Mouse (Mus musculus) limb, embryonic 13.5 days (tissue): ENCODE measurements around the gene Ndufa13. TPM values are rescaled to one million over a fixed set of nuclear protein-coding genes. Genes with fewer than 3 reads are reported as not detected.

Experiments used
- ATAC-seq: fragments of 200-750 bp; cut with Nextera tagmentation; 2 replicates; pipeline ENCODE4 v1.8.0; 2017; ENCODE audit warnings: low read depth, moderate number of reproducible peaks, moderate TSS enrichment; ENCODE audit not compliant: low FRiP score
- H3K27ac ChIP-seq: fragments of 300-500 bp; sonication (generic); 2 replicates; pipeline ENCODE4 v1.5.1; 2015; ENCODE audit warnings: inconsistent platforms, mild to moderate bottlenecking, moderate library complexity
- H3K27me3 ChIP-seq: fragments of 300-500 bp; sonication (generic); 2 replicates; pipeline ENCODE4 v1.6.1; 2015; ENCODE audit warnings: mild to moderate bottlenecking, inconsistent platforms
- H3K36me3 ChIP-seq: fragments of 300-500 bp; sonication (generic); 2 replicates; pipeline ENCODE4 v1.6.1; 2015; ENCODE audit warnings: inconsistent platforms, mild to moderate bottlenecking, moderate library complexity
- H3K4me1 ChIP-seq: fragments of 300-500 bp; sonication (generic); 2 replicates; pipeline ENCODE4 v1.6.1; 2015; ENCODE audit warnings: inconsistent platforms
- H3K4me2 ChIP-seq: fragments of 300-500 bp; sonication (generic); replicated peaks from 2 replicates; pipeline ENCODE4 v1.6.1; 2015; ENCODE audit warnings: inconsistent platforms, mild to moderate bottlenecking, moderate library complexity
- H3K4me3 ChIP-seq: fragments of 300-500 bp; sonication (generic); 2 replicates; pipeline ENCODE4 v1.5.1; 2015; ENCODE audit warnings: moderate library complexity, mild to moderate bottlenecking, inconsistent platforms
- H3K9ac ChIP-seq: fragments of 300-500 bp; sonication (generic); 2 replicates; pipeline ENCODE4 v1.6.1; 2015; ENCODE audit warnings: mild to moderate bottlenecking, inconsistent platforms
- H3K9me3 ChIP-seq: fragments of 300-500 bp; sonication (generic); 2 replicates; pipeline ENCODE4 v1.6.1; 2016; ENCODE audit warnings: inconsistent platforms
- WGBS: fragments of 180-500 bp; shearing (Covaris S2); methylation state at CpG from one replicate; pipeline ENCODE4 v1.1.7; 2015; 5-methylcytosine and 5-hydroxymethylcytosine counted together
- polyA plus RNA-seq: library from polyadenylated mRNA; unstranded; fragments of >200 nt; fragmentation: Nextera tagmentation; extraction: Ambion mirVana; gene quantifications from 2 replicates; pipeline ENCODE4 v1.2.1, GENCODE M21; 2015

The Ndufa13 gene
- polyA plus RNA-seq, 1 experiment from 2014 or later = 173 TPM

GRCm38 (mm10) chr8:69926901-69927300 lies 24.5 kb upstream of the Ndufa13 start:
- peaks cover 14% of the 10 kb centered on the region for H3K36me3 ChIP-seq
- no peak overlapping the region for H3K9ac ChIP-seq
- H3K9me3 ChIP-seq = no peaks in the 10 kb centered on the region
- H3K4me2 ChIP-seq = no peak overlapping the region
- no peaks in the 10 kb centered on the region for H3K27me3 ChIP-seq
- ATAC-seq = no peak
- no peak overlapping the region for H3K4me3 ChIP-seq
- no peak overlapping the region for H3K27ac ChIP-seq
- 0 out of 2 replicates have a peak, but pooled peaks cover 3% of the 10 kb centered on the region for H3K4me1 ChIP-seq

DNA sequence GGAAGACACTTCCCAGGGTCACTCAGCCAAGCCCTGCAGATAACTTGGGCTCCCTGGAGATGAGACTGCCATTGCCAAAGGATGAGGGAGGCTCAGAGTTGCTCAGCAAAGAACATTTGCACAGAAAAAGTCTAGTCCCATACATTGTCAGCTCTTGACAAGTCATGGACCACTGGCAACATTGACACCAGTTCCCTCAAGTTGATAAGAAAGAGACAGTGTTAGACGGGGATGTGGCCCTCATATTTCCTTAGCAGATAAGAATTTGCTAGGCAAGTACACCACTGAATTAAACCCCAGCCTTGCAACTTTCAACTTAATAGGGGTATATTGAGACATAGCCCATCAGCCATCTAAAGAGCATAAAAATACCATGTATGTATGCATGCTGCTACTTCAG lies 21.6 kb upstream of the Ndufa13 start:
- Histone ChIP-seq H3K4me2 (no peak overlapping the region), H3K4me1 (peaks cover 18% of the 10 kb centered on the region), H3K36me3 (peaks cover 10% of the 10 kb centered on the region), H3K4me3 (no peak overlapping the region), H3K9ac (no peak overlapping the region), H3K27me3 (no peaks in the 10 kb centered on the region), H3K27ac (no peak overlapping the region), H3K9me3 (no peaks in the 10 kb centered on the region)
- 82% methylated on average over 1 of the region's 1 CpGs for WGBS
- ATAC-seq = no peak

DNA sequence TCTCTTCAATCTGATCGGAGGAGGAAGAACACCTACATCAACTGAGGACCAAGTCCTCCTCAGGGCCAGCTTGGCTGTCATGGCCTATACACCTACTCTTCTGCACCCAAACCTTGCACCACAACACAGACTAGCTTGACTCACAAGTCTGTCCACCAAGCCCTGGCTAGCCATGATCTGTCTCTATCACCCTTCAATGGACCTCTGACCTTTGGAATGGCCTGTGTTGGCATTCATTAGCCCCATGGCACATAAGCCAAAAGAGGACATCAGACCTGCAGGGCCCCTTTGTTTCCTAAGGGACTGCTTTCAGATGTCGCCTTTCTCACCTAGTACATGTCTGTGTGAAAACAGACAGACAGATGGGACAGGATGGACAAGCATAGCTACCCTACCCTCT lies 18.8 kb upstream of the Ndufa13 start:
- no peaks in the 10 kb centered on the region for H3K9me3 ChIP-seq
- 86% methylated on average over 2 of the region's 2 CpGs for WGBS
- H3K4me3 ChIP-seq = no peak overlapping the region
- H3K9ac ChIP-seq = no peak overlapping the region
- H3K4me1 ChIP-seq = peaks cover 18% of the 10 kb centered on the region
- peak overlapping the region; percentile 61; the same call in 1 of the 2 replicates for H3K27ac ChIP-seq
- no peak overlapping the region for H3K4me2 ChIP-seq
- no peak for ATAC-seq
- no peaks in the 10 kb centered on the region for H3K27me3 ChIP-seq
- H3K36me3 ChIP-seq = peaks cover 19% of the 10 kb centered on the region

- no peak overlapping the region for H3K4me3 ChIP-seq
- H3K27ac ChIP-seq = peak overlapping the region; percentile 61; the same call in 1 of the 2 replicates
- H3K4me2 ChIP-seq = peak overlapping the region; percentile 2; the same call in 1 of the 2 replicates
- no peak overlapping the region for H3K9ac ChIP-seq
- H3K9me3 ChIP-seq = no peaks in the 10 kb centered on the region
- peak; percentile 42 for ATAC-seq
- WGBS = 38% methylated on average over 11 of the region's 11 CpGs
- H3K4me1 ChIP-seq = peaks cover 18% of the 10 kb centered on the region
- H3K36me3 ChIP-seq = peaks cover 30% of the 10 kb centered on the region
- no peaks in the 10 kb centered on the region for H3K27me3 ChIP-seq
Measured at GRCm38 (mm10) chr8:69919876-69920662, 17.7 kb upstream of the Ndufa13 start.

DNA sequence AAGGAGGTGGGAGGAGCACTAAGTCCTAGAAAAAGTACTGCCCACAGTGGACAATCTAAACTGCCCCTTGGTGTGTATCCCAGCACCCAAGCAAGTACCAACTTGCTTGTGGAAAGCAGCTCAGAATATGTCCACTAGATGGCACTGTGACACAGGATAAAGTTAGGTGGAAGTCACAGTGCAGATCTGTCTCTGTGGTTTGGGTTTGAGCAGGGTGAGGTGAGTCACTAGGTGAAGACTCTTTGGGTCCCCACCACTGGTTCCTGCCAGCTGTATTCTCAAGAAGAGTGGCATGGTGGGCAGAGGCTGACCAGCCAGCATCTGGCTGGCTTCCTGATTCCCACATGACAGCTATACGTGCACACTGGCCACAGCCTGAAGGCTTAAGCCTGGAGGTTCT lies 16.7 kb upstream of the Ndufa13 start:
- Histone ChIP-seq H3K9ac (no peak overlapping the region; the same call in 1 of the 2 replicates), H3K27ac (no peak overlapping the region), H3K4me1 (peaks cover 18% of the 10 kb centered on the region), H3K4me3 (no peak overlapping the region), H3K9me3 (no peaks in the 10 kb centered on the region), H3K4me2 (no peak overlapping the region), H3K27me3 (no peaks in the 10 kb centered on the region), H3K36me3 (peaks cover 41% of the 10 kb centered on the region)
- WGBS = 74% methylated on average over 1 of the region's 1 CpGs
- ATAC-seq = peak; percentile 60

GRCm38 (mm10) chr8:69918506-69918905 lies 16.1 kb upstream of the Ndufa13 start:
- H3K9ac ChIP-seq = no peak overlapping the region
- H3K27ac ChIP-seq = no peak overlapping the region
- no peaks in the 10 kb centered on the region for H3K27me3 ChIP-seq
- no peaks in the 10 kb centered on the region for H3K9me3 ChIP-seq
- H3K36me3 ChIP-seq = peaks cover 46% of the 10 kb centered on the region
- no peak for ATAC-seq
- H3K4me3 ChIP-seq = no peak overlapping the region
- H3K4me2 ChIP-seq = no peak overlapping the region
- peaks cover 16% of the 10 kb centered on the region for H3K4me1 ChIP-seq

DNA sequence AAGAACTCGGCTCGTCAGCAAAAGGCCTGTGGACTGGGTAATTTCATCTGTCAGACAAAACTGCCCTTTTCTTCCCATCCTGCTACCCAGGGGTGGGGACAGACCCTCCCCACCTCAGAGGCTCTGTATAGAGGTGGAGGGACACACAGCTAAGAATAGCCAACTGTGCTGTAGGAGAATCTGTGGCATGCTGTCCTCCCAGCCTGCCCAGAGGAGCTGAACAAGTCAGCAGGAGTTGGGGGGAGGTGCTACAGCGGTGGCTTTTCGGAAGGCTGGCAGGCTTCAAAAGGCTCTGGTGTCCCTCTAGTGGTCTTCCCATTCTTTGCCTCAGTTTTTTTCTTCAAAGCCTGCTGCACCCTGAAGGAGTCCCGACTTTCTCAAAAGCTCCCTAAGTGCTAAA lies 13.4 kb upstream of the Ndufa13 start:
- Histone ChIP-seq H3K4me2 (no peak overlapping the region), H3K9me3 (no peaks in the 10 kb centered on the region), H3K27me3 (no peaks in the 10 kb centered on the region), H3K27ac (no peak overlapping the region), H3K4me3 (no peak overlapping the region), H3K36me3 (peaks cover 73% of the 10 kb centered on the region), H3K9ac (no peak overlapping the region), H3K4me1 (peaks cover 10% of the 10 kb centered on the region)
- 66% methylated on average over 5 of the region's 5 CpGs for WGBS
- no peak for ATAC-seq

DNA sequence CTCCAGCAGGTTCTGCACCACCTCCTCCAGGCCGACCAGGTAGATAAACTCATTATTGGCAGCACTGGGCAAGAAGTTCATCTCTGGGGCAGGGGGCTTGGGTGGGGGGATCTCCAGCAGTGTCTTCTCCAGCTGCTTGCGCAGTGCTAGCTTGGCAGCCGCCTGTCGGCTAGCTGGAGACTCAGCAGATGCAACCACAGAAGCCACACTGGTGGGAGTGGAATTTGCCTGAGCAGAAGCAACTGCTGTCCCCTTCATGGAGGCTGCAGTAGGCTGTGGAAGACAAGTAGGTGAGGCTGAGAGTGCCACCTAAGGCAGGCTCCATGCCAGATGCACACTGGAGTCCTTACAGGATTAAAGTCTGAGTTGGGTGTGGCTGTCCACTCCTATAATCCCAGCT lies 12.2 kb upstream of the Ndufa13 start:
- Histone ChIP-seq H3K9me3 (no peaks in the 10 kb centered on the region), H3K36me3 (peaks cover 86% of the 10 kb centered on the region)

GRCm38 (mm10) chr8:69912478-69913074 lies 10.2 kb upstream of the Ndufa13 start:
- Histone ChIP-seq H3K4me2 (no peak overlapping the region), H3K36me3 (peaks cover 99% of the 10 kb centered on the region), H3K27me3 (no peaks in the 10 kb centered on the region), H3K9me3 (no peaks in the 10 kb centered on the region), H3K9ac (no peak overlapping the region), H3K4me3 (no peak overlapping the region), H3K27ac (no peak overlapping the region), H3K4me1 (no peaks in the 10 kb centered on the region)
- no peak for ATAC-seq
- 87% methylated on average over 12 of the region's 12 CpGs for WGBS

More for the DNA sequence above, 12.2 kb upstream of the Ndufa13 start:
- Histone ChIP-seq H3K9ac (no peak overlapping the region), H3K27me3 (no peaks in the 10 kb centered on the region), H3K4me1 (no peaks in the 10 kb centered on the region), H3K4me2 (no peak overlapping the region), H3K27ac (no peak overlapping the region), H3K4me3 (no peak overlapping the region)
- no peak for ATAC-seq
- WGBS = 85% methylated on average over 4 of the region's 4 CpGs

GRCm38 (mm10) chr8:69911917-69912316 lies 9.6 kb upstream of the Ndufa13 start:
- H3K4me1 ChIP-seq = no peaks in the 10 kb centered on the region
- no peak overlapping the region for H3K4me3 ChIP-seq
- 91% methylated on average over 13 of the region's 13 CpGs for WGBS
- H3K36me3 ChIP-seq = peaks cover 98% of the 10 kb centered on the region
- no peaks in the 10 kb centered on the region for H3K27me3 ChIP-seq
- no peak overlapping the region for H3K9ac ChIP-seq
- H3K27ac ChIP-seq = no peak overlapping the region
- H3K9me3 ChIP-seq = no peaks in the 10 kb centered on the region
- H3K4me2 ChIP-seq = no peak overlapping the region
- ATAC-seq = no peak

DNA sequence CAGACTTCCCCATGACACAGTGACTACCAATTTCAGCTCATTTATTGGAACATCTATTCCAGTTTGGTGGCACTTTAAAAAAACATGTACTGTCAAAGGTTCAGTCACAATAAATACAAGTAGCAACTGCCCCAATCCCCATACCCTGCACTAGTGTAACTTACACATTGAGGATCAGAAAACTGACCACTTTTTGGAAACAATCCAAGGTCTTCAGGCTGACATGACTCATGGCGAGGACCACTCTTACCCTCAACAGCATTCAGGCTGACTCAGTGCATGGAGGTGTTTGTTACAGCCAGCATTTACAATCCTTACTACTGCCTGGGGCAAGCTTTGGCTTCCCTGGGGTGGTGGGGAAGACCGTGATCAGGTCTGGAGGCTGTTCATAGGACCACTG lies 4.7 kb upstream of the Ndufa13 start:
- H3K36me3 ChIP-seq = peaks cover 50% of the 10 kb centered on the region
- H3K4me1 ChIP-seq = peaks cover 20% of the 10 kb centered on the region
- H3K4me2 ChIP-seq = no peak overlapping the region
- H3K9me3 ChIP-seq = no peaks in the 10 kb centered on the region
- H3K27ac ChIP-seq = no peak overlapping the region
- no peak overlapping the region for H3K4me3 ChIP-seq
- WGBS = 84% methylated on average over 2 of the region's 2 CpGs
- no peaks in the 10 kb centered on the region for H3K27me3 ChIP-seq
- no peak overlapping the region for H3K9ac ChIP-seq
- no peak for ATAC-seq

DNA sequence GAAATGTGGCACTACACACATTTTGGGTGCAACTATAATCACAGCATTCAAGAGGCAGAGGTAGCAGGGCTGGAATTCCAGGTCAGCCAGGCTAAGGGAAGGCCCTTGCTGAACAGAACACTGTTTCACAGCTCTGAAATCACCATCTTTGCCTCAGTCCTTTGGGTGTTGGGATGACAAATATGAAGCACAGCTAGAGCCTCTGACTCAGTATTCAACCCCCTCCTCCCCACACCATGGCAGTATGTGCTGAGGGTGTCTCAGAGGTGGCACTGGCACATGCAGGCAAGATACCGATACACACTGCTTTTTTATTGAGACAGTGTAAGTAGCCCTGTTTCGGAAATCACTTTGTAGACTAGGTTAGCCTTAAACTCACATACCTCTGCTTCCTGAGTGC lies 3.9 kb upstream of the Ndufa13 start:
- Histone ChIP-seq H3K9ac (peak overlapping the region; percentile 19; the same call in 1 of the 2 replicates), H3K36me3 (peaks cover 42% of the 10 kb centered on the region), H3K4me2 (no peak overlapping the region), H3K4me1 (peaks cover 25% of the 10 kb centered on the region), H3K4me3 (no peak overlapping the region), H3K9me3 (no peaks in the 10 kb centered on the region), H3K27ac (no peak overlapping the region), H3K27me3 (no peaks in the 10 kb centered on the region)
- no peak for ATAC-seq
- WGBS = 80% methylated on average over 2 of the region's 2 CpGs
